Mouse (Mus musculus): ENCODE measurements around the gene Slc4a1. TPM values are rescaled to one million over a fixed set of nuclear protein-coding genes. Genes with fewer than 3 reads are reported as not detected.
"Not testable (repeated sequence)": the region's sequence is repeated elsewhere in the genome, so short reads cannot be mapped to it uniquely, and the experiment has no call there.

Gene Slc4a1
- polyA plus RNA-seq (2016; fragmentation: Nextera tagmentation; extraction: Ambion mirVana), result 37.4 and 52.1 TPM in 2 replicates

GRCm38 (mm10) chr11:102366103-102366502, at the start of gene Slc4a1:
Slc4a1 (minus strand) TSS chr11:102366203.
- not testable (repeated sequence) for H3K4me1 ChIP-seq; H3K36me3 ChIP-seq (replicated peaks); H3K27me3 ChIP-seq (ENCODE audit: poor library complexity, severe bottlenecking); DNase-seq (ENCODE audit: extremely low spot score, low spot score); H3K9me3 ChIP-seq
- Histone ChIP-seq H3K27ac (peak within 1 kb of the TSS; percentile 70), H3K4me3 (0 out of 2 replicates have a peak within 1 kb of the TSS, but pooled peaks have one; percentile 24)
- 87% methylated on average over 8 of the region's 8 CpGs for WGBS

GRCm38 (mm10) chr11:102415034-102415802, 49.2 kb upstream of the Slc4a1 start:
- H3K9me3 ChIP-seq, result no peaks in the 10 kb centered on the region; the same call in 1 of the 2 replicates
- no peaks in the 10 kb centered on the region for H3K36me3 ChIP-seq (replicated peaks)
- no peak overlapping the region for H3K27ac ChIP-seq
- H3K27me3 ChIP-seq (ENCODE audit: poor library complexity, severe bottlenecking), result no peaks in the 10 kb centered on the region
- WGBS, result 78% methylated on average over 10 of the region's 10 CpGs
- H3K4me3 ChIP-seq, result no peak overlapping the region
- no peak for DNase-seq (ENCODE audit: extremely low spot score, low spot score)
- peaks cover 11% of the 10 kb centered on the region; the same call in 1 of the 2 replicates for H3K4me1 ChIP-seq

GRCm38 (mm10) chr11:102413059-102413458, 47.1 kb upstream of the Slc4a1 start:
- H3K4me3 ChIP-seq, result no peak overlapping the region
- peaks cover 26% of the 10 kb centered on the region for H3K4me1 ChIP-seq
- H3K27ac ChIP-seq, result no peak overlapping the region
- no peaks in the 10 kb centered on the region for H3K9me3 ChIP-seq
- no peaks in the 10 kb centered on the region for H3K36me3 ChIP-seq (replicated peaks)
- no peaks in the 10 kb centered on the region for H3K27me3 ChIP-seq (ENCODE audit: poor library complexity, severe bottlenecking)
- DNase-seq (ENCODE audit: extremely low spot score, low spot score), result no peak
- WGBS, result 86% methylated on average over 8 of the region's 8 CpGs

GRCm38 (mm10) chr11:102411704-102412103, 45.7 kb upstream of the Slc4a1 start:
- Histone ChIP-seq H3K27me3 (ENCODE audit: poor library complexity, severe bottlenecking) (no peaks in the 10 kb centered on the region), H3K4me1 (peaks cover 39% of the 10 kb centered on the region), H3K9me3 (no peaks in the 10 kb centered on the region), H3K27ac (no peak overlapping the region), H3K4me3 (no peak overlapping the region), H3K36me3 (replicated peaks) (no peaks in the 10 kb centered on the region)
- DNase-seq (ENCODE audit: extremely low spot score, low spot score), result peak; percentile 86
- 10% methylated on average over 11 of the region's 11 CpGs for whole genome bisulfite sequencing

GRCm38 (mm10) chr11:102411061-102411460, 45.1 kb upstream of the Slc4a1 start:
- no peaks in the 10 kb centered on the region for H3K27me3 ChIP-seq (ENCODE audit: poor library complexity, severe bottlenecking)
- no peak for DNase-seq (ENCODE audit: extremely low spot score, low spot score)
- WGBS, result 85% methylated on average over 3 of the region's 3 CpGs
- H3K9me3 ChIP-seq, result no peaks in the 10 kb centered on the region
- H3K4me1 ChIP-seq, result peaks cover 46% of the 10 kb centered on the region
- H3K27ac ChIP-seq, result no peak overlapping the region
- no peak overlapping the region for H3K4me3 ChIP-seq
- no peaks in the 10 kb centered on the region for H3K36me3 ChIP-seq (replicated peaks)

GRCm38 (mm10) chr11:102410345-102410744, 44.3 kb upstream of the Slc4a1 start:
- 94% methylated on average over 3 of the region's 3 CpGs for WGBS
- not testable (repeated sequence) for H3K27me3 ChIP-seq (ENCODE audit: poor library complexity, severe bottlenecking); H3K36me3 ChIP-seq (replicated peaks); H3K9me3 ChIP-seq; H3K27ac ChIP-seq; H3K4me3 ChIP-seq; DNase-seq (ENCODE audit: extremely low spot score, low spot score)
- peaks cover 53% of the 10 kb centered on the region for H3K4me1 ChIP-seq

- H3K4me1 ChIP-seq, result peaks cover 56% of the 10 kb centered on the region
- H3K9me3 ChIP-seq, result no peaks in the 10 kb centered on the region
- no peak for DNase-seq (ENCODE audit: extremely low spot score, low spot score)
- peak overlapping the region; percentile 94; the same call in 1 of the 2 replicates for H3K27ac ChIP-seq
- H3K27me3 ChIP-seq (ENCODE audit: poor library complexity, severe bottlenecking), result no peaks in the 10 kb centered on the region
- 85% methylated on average over 3 of the region's 3 CpGs for WGBS
- H3K36me3 ChIP-seq (replicated peaks), result peaks cover 8% of the 10 kb centered on the region
- H3K4me3 ChIP-seq, result 0 out of 2 replicates have a peak overlapping the region, but pooled peaks have one; percentile 88
Observed at GRCm38 (mm10) chr11:102409795-102410330, 43.9 kb upstream of the Slc4a1 start.

- H3K27ac ChIP-seq, result peak overlapping the region; percentile 94
- no peaks in the 10 kb centered on the region for H3K9me3 ChIP-seq
- H3K27me3 ChIP-seq (ENCODE audit: poor library complexity, severe bottlenecking), result no peaks in the 10 kb centered on the region
- WGBS, result 42% methylated on average over 15 of the region's 15 CpGs
- DNase-seq (ENCODE audit: extremely low spot score, low spot score), result no peak
- peak overlapping the region; percentile 88 for H3K4me3 ChIP-seq
- H3K4me1 ChIP-seq, result peaks cover 61% of the 10 kb centered on the region
- H3K36me3 ChIP-seq (replicated peaks), result peaks cover 15% of the 10 kb centered on the region
Observed at GRCm38 (mm10) chr11:102408888-102409794, 43.1 kb upstream of the Slc4a1 start.

GRCm38 (mm10) chr11:102408344-102408876, 42.4 kb upstream of the Slc4a1 start:
- H3K4me3 ChIP-seq, result peak overlapping the region; percentile 88
- H3K9me3 ChIP-seq, result no peaks in the 10 kb centered on the region
- H3K36me3 ChIP-seq (replicated peaks), result peaks cover 22% of the 10 kb centered on the region
- under 1% methylated on average over 32 of the region's 32 CpGs for WGBS
- DNase-seq (ENCODE audit: extremely low spot score, low spot score), result peak; percentile 99
- peak overlapping the region; percentile 94 for H3K27ac ChIP-seq
- H3K4me1 ChIP-seq, result peaks cover 61% of the 10 kb centered on the region
- H3K27me3 ChIP-seq (ENCODE audit: poor library complexity, severe bottlenecking), result no peaks in the 10 kb centered on the region

GRCm38 (mm10) chr11:102407834-102408215, 41.8 kb upstream of the Slc4a1 start, which contains the start of gene Slc25a39:
Slc25a39 (minus strand) TSS chr11:102407946.
- Histone ChIP-seq H3K4me3 (peak within 1 kb of the TSS; percentile 88), H3K27ac (peak within 1 kb of the TSS; percentile 94), H3K27me3 (ENCODE audit: poor library complexity, severe bottlenecking) (no peaks in the 10 kb centered on the region), H3K36me3 (replicated peaks) (peaks cover 28% of the 10 kb centered on the region), H3K4me1 (peaks cover 61% of the 10 kb centered on the region), H3K9me3 (no peaks in the 10 kb centered on the region)
- WGBS, result 1% methylated on average over 19 of the region's 19 CpGs
- DNase-seq (ENCODE audit: extremely low spot score, low spot score), result no peak

- Histone ChIP-seq H3K27me3 (ENCODE audit: poor library complexity, severe bottlenecking) (peaks cover 5% of the 10 kb centered on the region), H3K27ac (peak overlapping the region; percentile 94), H3K36me3 (replicated peaks) (peaks cover 35% of the 10 kb centered on the region), H3K4me3 (peak overlapping the region; percentile 88), H3K9me3 (no peaks in the 10 kb centered on the region), H3K4me1 (peaks cover 62% of the 10 kb centered on the region)
- WGBS, result under 1% methylated on average over 84 of the region's 85 CpGs
- peak; percentile 88 for DNase-seq (ENCODE audit: extremely low spot score, low spot score)
Observed at GRCm38 (mm10) chr11:102406900-102407833, 41.2 kb upstream of the Slc4a1 start.

Measured in forebrain, embryonic 10.5 days (tissue).